Mouse (Mus musculus) cerebellum, adult 11 months (tissue): ENCODE results near the gene Hspa8.
"Not testable (repeated sequence)": the region's sequence is repeated elsewhere in the genome, so short reads cannot be mapped to it uniquely, and the experiment has no call there.

Experiments used
- DNase-seq: peaks from one replicate; pipeline ENCODE4 v3.0.0; 2022

Gene Hspa8

GRCm38 (mm10) chr9:40784374-40784967 is 16.3 kb upstream of the Hspa8 start:
- DNase-seq = no peak

- DNase-seq = no peak
Measured at GRCm38 (mm10) chr9:40785452-40785851, 15.3 kb upstream of the Hspa8 start.

- DNase-seq = not testable (repeated sequence)
Measured at GRCm38 (mm10) chr9:40786820-40787219, 14.0 kb upstream of the Hspa8 start.

GRCm38 (mm10) chr9:40791864-40792633 is 8.7 kb upstream of the Hspa8 start:
- DNase-seq = no peak

- DNase-seq = no peak
Measured at GRCm38 (mm10) chr9:40793581-40793980, 7.2 kb upstream of the Hspa8 start.

GRCm38 (mm10) chr9:40794251-40794650 is 6.5 kb upstream of the Hspa8 start:
- DNase-seq = no peak

GRCm38 (mm10) chr9:40794926-40795325 is 5.9 kb upstream of the Hspa8 start:
- no peak for DNase-seq

- DNase-seq = no peak
Measured at GRCm38 (mm10) chr9:40795562-40795961, 5.2 kb upstream of the Hspa8 start.

- DNase-seq = no peak
Measured at GRCm38 (mm10) chr9:40796054-40796453, 4.7 kb upstream of the Hspa8 start.

- no peak for DNase-seq
Measured at GRCm38 (mm10) chr9:40798247-40798960, 2.4 kb upstream of the Hspa8 start.

- DNase-seq = no peak
Measured at GRCm38 (mm10) chr9:40799112-40799511, 1.7 kb upstream of the Hspa8 start.

GRCm38 (mm10) chr9:40799837-40800501 is 815 bp upstream of the Hspa8 start:
- DNase-seq = peak; percentile 74

- peak; percentile 71 for DNase-seq
Measured at GRCm38 (mm10) chr9:40801614-40802532, 1.1 kb downstream of the Hspa8 start.

GRCm38 (mm10) chr9:40802533-40802875 is 1.7 kb downstream of the Hspa8 start:
- DNase-seq = not testable (repeated sequence)

GRCm38 (mm10) chr9:40804576-40804975 is 3.8 kb downstream of the Hspa8 start:
- DNase-seq = not testable (repeated sequence)

- peak; percentile 73 for DNase-seq
Measured at GRCm38 (mm10) chr9:40805263-40805662, 4.5 kb downstream of the Hspa8 start.

GRCm38 (mm10) chr9:40806440-40807288 is 5.9 kb downstream of the Hspa8 start:
- peak; percentile 48 for DNase-seq

GRCm38 (mm10) chr9:40807289-40807920 is 6.6 kb downstream of the Hspa8 start:
- DNase-seq = no peak

GRCm38 (mm10) chr9:40808061-40808906 is 7.5 kb downstream of the Hspa8 start:
- DNase-seq = no peak

GRCm38 (mm10) chr9:40808907-40809280 is 8.1 kb downstream of the Hspa8 start:
- DNase-seq = no peak
